Mouse (Mus musculus): ENCODE results near the gene Dusp11. TPM values are rescaled to one million over a fixed set of nuclear protein-coding genes. Genes with fewer than 3 reads are reported as not detected.
"Not testable (repeated sequence)": the region's sequence is repeated elsewhere in the genome, so short reads cannot be mapped to it uniquely, and the experiment has no call there.

The Dusp11 gene
- total RNA-seq, 2 experiments from 2014 or later, result 75.4 to 78.5 TPM

- intact Hi-C loops (cut with DNase I), result loop anchor here (5.0 to 10.0 kb wide), 2 partner anchors 69 to 426 kb away; partner anchors contain the start of gene Fam136a
- DNase-seq (ENCODE audit: low spot score in 2 of 2), result no peak
Measured at GRCm38 (mm10) chr6:85938701-85939100, 22.8 kb downstream of the Dusp11 start.

DNA sequence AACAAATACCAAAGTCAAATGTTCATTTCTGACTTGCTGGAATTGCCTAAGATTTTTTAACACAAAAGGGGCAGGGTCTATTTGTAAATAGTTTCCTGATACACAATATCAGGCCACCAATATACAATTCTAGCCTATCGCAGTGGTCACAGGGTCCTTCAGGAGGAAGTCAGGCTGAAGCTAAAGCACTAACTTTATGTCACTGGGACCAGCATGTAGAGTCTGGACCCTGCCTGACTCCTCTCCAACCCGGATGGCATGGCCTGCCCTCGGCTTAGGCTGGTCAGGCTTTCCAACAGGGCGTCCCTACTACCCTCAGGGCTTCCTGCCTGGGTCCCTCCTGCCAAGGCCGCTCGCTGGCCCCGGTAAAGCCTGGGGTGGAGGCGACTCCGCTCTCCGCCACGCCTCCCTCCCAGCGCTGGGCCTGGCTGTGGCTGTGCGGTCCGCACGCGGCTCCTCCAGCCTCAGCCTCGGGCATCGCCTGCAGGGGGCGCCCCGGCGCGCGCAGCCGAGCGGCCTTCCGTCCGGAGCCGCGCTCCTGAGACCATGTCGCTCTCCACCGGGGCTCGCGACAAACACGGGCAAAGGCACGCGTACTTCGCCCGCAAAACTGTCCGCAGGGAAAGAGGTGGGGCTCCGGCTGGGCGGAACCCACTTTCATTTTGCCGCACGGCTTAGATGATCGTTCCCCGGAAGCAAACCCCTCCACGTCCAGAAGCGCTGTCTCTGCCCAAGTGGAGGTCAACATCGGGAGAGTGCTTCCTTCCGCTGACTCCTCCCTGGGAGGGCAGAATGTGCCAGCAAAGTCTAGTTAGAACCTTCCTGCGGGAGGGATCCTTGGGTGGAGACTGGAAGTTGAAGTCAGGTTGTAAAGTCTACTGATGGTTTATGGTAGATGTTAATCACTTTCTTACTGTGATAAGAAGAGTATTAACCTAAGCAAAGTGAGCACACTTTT lies 24.7 kb downstream of the Dusp11 start:
- intact Hi-C loops (cut with DNase I), result loop anchor here (5.0 to 10.0 kb wide), 2 partner anchors 71 to 428 kb away; partner anchors contain the start of gene Fam136a
- DNase-seq (ENCODE audit: low spot score in 2 of 2), result peak; percentile 55 to 77

DNA sequence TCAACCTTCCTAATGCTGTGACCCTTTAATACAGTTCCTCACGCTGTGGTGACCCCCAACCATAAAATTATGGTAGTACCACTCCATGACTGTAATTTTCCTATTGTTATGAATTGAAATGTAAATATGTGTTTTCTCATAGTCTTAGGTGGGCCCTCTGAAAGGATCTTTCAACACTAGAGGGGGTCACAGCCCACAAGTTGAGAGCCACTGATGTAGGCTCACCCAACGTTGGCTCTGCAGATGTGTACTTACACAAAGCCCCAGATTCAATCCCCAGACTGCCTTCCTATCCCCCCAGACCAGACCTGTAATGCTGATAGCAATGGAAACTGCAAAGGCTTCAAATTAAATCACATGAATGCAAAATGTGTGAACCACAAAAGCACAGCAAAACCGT lies 25.8 kb downstream of the Dusp11 start:
- intact Hi-C loops (cut with DNase I), result loop anchor here (5.0 to 10.0 kb wide), 2 partner anchors 72 to 429 kb away; partner anchors contain the start of gene Fam136a
- DNase-seq (ENCODE audit: low spot score in 2 of 2), result no peak

GRCm38 (mm10) chr6:85934047-85934446 lies 27.4 kb downstream of the Dusp11 start:
- DNase-seq (ENCODE audit: low spot score in 2 of 2), result no peak
- intact Hi-C loops (cut with DNase I), result loop anchor here (10.0 kb wide), 1 partner anchor 431 kb away; the partner anchor contains the start of gene Fam136a

GRCm38 (mm10) chr6:85929312-85929711 lies 32.2 kb downstream of the Dusp11 start:
- intact Hi-C loops (cut with DNase I), result no loop called here
- DNase-seq (ENCODE audit: low spot score in 2 of 2), result no peak

DNA sequence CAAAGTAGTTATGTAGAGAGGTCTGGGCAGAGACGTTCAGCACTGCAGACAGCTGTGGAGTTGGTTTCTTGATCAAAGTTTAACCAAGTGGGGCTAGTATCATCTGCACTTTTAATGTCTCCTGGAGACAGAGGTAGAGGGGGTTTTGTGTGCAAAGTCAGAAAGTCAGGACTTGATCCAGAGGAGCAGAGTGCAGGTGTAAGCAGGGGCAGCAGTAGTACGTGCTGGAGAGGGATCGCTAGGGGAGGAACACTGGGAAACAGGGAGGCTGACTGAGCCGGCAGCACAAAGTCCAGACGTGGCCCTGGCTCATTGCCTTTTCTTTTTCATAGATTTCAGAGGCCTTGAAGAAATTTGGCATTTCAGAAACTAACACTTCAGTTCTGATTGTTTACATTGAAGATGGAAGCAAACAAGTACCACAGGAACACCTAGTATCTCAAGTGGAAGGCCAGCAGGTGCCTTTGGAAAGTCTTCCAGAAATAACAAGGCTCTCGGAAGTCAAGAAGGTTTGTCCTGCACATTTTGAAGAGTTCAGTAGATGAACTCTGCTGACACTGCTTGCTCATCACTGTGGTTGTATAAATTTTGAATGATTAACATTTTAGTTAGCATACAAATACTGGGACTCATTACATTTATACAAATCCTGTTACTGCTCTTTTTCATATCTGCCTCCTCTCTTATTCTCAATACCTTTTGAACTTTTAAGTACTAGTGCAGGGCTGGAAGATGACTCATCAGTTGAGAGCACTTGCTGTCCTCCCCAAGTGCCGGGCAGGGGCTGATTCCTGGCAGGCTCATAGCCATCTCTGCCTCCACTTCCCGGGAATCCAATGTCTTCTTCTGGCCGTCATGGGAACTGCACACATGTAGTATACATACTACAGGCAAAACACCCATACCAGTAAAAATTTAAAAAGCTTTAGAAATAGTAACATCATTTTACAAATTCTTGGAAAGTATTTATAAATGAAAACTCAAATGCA lies 33.7 kb downstream of the Dusp11 start:
- intact Hi-C loops (cut with DNase I), result no loop called here
- DNase-seq (ENCODE audit: low spot score in 2 of 2), result no peak

DNA sequence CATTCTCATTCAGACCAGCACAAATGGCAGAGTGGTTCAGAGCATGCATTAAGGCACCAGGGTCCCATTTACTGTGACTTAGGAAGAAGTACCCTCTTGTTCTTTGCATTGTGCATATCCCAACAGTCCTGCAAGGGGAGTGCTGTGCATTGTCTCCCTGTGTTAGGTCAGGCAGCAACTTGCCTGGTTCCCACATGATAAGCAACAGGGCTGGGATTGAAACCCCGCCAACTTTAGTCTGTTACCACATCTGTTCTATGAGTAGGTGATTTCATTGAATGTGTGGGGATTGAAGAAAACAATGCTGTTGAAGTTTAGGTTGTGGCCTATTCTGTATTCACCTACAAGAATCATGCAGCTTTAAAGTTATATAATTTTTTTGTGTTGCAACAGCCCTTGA lies 34.8 kb downstream of the Dusp11 start:
- intact Hi-C loops (cut with DNase I), result no loop called here
- no peak for DNase-seq (ENCODE audit: low spot score in 2 of 2)

DNA sequence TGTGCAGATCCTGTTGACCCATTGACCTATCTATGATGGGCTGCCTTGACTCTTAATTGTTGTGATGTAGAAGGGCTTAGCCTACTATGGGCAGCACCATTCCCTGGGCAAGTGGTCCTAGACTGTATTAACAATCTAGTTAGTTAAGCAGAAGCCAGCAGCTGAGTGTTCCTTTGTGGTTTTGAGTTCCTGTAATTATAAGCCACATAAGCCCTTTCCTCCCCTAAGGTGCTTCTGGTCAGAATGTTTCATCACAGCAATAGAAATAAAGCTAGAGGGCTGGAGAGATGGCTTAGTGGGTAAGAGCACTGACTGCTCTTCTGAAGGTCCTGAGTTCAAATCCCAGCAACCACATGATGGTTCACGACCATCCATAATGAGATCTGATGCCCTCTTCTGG lies 37.8 kb downstream of the Dusp11 start:
- no peak for DNase-seq (ENCODE audit: low spot score in 2 of 2)
- intact Hi-C loops (cut with DNase I), result no loop called here

DNA sequence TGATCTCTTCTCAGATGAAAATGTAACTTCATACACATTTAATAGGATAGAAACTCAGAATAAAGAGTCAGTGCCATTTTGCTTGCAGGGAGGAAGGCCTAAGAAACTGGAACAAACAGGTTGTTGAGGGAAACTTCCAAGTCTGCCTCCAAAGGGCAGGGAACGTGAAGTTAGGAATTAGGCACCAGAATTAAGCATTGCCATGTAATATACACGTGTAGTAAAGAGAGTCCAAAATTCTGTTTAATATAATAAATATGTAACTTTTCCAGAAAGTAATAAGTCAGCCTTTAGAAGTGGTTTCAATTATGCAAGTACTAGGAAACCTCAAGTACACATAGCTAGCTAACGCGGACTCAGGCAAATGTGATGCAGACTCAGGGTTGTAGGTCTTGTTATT lies 42.1 kb downstream of the Dusp11 start:
- intact Hi-C loops (cut with DNase I), result loop anchor here (10.0 kb wide), 1 partner anchor 265 kb away; no protein-coding TSS in a partner anchor

DNA sequence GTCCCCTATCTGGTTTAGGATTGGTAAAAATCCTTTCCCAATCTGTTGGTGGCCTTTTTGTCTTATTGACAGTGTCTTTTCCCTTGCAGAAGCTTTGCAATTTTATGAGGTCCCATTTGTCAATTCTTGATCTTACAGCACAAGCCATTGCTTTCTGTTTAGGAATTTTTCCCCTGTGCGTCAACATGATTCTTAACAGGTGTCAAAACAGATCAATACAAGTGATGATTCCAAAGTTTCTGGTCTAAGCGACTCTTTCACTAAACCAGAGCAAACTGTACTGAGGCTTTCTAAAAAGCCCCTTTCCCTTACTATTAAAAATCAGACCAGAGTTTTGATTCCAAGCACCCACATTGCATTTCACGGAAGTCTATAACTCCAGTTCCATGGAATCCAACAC lies 43.1 kb downstream of the Dusp11 start:
- intact Hi-C loops (cut with DNase I), result loop anchor here (10.0 kb wide), 1 partner anchor 264 kb away; no protein-coding TSS in a partner anchor
- not testable (repeated sequence) for DNase-seq (ENCODE audit: low spot score in 2 of 2)

More for the DNA sequence above, 42.1 kb downstream of the Dusp11 start:
- DNase-seq (ENCODE audit: low spot score in 2 of 2), result no peak

- DNase-seq (ENCODE audit: low spot score in 2 of 2), result no peak
- intact Hi-C loops (cut with DNase I), result loop anchor here (10.0 kb wide), 1 partner anchor 262 kb away; no protein-coding TSS in a partner anchor
Measured at GRCm38 (mm10) chr6:85916596-85916995, 44.9 kb downstream of the Dusp11 start.

- intact Hi-C loops (cut with DNase I), result loop anchor here (10.0 kb wide), 1 partner anchor 261 kb away; no protein-coding TSS in a partner anchor
Measured at GRCm38 (mm10) chr6:85915539-85916513, 45.6 kb downstream of the Dusp11 start, which contains the start of gene Nat8f1. Nat8f1 (minus strand) TSS chr6:85915687.

DNA sequence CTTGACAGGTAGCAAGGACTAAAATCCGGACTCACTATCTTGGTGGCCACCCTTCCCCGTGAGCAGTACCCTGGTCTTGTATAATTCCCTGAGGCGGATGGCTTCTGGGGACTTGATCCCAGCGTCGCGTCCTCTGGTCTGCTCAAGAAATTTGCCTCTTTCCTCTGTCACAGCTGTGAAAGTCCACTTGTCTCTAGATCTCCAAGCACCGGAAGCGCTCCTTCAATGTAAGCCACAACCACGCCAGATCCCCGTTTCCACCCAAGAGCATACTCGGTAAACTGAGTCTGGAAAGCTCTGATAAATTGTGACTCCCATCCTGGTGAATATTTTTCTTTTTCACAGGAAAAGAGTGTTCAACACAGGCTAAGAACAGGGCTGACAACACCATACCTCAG lies 46.3 kb downstream of the Dusp11 start:
- intact Hi-C loops (cut with DNase I), result loop anchor here (10.0 kb wide), 1 partner anchor 260 kb away; no protein-coding TSS in a partner anchor
- peak in 1 of 2 experiments; percentile 17 for DNase-seq (ENCODE audit: low spot score in 2 of 2)

More at GRCm38 (mm10) chr6:85915539-85916513, 45.6 kb downstream of the Dusp11 start, which contains the start of gene Nat8f1:
- DNase-seq (ENCODE audit: low spot score in 2 of 2), result peak; percentile 87 to 93

GRCm38 (mm10) chr6:85911587-85911986 lies 49.9 kb downstream of the Dusp11 start, which contains the start of gene Tprkb:
Tprkb (plus strand) TSS chr6:85911865.
- no peak for DNase-seq (ENCODE audit: low spot score in 2 of 2)
- intact Hi-C loops (cut with DNase I), result loop anchor here (10.0 kb wide), 1 partner anchor 257 kb away; no protein-coding TSS in a partner anchor

DNA sequence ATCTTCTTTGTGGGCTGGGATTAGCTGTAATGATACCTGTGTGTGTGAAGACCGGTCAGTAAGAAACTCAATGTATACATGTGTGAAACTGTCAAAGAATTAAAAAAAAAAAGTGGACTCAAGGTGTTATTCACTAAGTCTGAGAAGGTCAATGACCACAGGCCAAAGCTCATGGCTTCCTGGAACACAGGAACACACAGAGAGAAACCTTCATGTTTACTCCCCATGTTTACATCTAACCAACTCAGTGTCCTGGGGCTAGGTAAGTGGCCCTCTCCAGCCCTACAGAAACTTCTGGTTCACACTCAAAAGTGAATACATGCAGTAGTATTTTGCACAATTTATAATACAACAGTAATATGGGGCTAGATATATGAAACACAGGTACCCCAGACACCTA lies 51.8 kb downstream of the Dusp11 start:
- DNase-seq (ENCODE audit: low spot score in 2 of 2), result no peak
- intact Hi-C loops (cut with DNase I), result loop anchor here (10.0 kb wide), 3 partner anchors 255 to 425 kb away; partner anchors contain the start of gene Alms1

DNA sequence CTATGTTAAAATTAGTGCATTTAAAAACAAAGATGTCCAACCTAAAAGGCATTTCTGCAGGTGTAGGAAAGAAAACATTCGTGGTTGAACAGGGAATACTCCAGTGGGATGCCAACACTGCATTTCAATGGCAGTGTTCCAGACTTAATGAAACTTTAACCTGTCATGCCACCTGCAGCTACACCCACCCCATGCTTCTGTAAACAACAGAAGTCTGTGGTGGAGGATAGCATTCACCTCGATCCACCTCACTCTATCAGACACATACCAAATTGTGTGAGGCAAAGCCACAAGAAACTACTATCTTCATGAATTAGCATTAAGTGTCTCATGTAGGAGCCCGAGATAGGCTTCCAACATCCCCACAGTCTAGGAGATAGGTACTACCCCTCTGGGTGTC lies 53.1 kb downstream of the Dusp11 start:
- DNase-seq (ENCODE audit: low spot score in 2 of 2), result no peak
- intact Hi-C loops (cut with DNase I), result loop anchor here (10.0 kb wide), 2 partner anchors 324 to 424 kb away; partner anchors contain the start of gene Alms1

- peak; percentile 37 to 78 for DNase-seq (ENCODE audit: low spot score in 2 of 2)
- intact Hi-C loops (cut with DNase I), result loop anchor here (10.0 kb wide), 2 partner anchors 322 to 422 kb away; partner anchors contain the start of gene Alms1
Measured at GRCm38 (mm10) chr6:85906911-85907351, 54.5 kb downstream of the Dusp11 start.
